Mouse (Mus musculus) embryo, embryonic 10.5 days (tissue): ENCODE results near the gene Gbx2.
A peak's percentile ranks its signal among the peaks of the same experiment; 100 is the strongest.

Source experiments
- DNase-seq: peaks from one replicate; pipeline ENCODE4 v3.0.0-alpha.2; 2015; ENCODE audit warnings: low spot score

Gbx2 gene

DNA sequence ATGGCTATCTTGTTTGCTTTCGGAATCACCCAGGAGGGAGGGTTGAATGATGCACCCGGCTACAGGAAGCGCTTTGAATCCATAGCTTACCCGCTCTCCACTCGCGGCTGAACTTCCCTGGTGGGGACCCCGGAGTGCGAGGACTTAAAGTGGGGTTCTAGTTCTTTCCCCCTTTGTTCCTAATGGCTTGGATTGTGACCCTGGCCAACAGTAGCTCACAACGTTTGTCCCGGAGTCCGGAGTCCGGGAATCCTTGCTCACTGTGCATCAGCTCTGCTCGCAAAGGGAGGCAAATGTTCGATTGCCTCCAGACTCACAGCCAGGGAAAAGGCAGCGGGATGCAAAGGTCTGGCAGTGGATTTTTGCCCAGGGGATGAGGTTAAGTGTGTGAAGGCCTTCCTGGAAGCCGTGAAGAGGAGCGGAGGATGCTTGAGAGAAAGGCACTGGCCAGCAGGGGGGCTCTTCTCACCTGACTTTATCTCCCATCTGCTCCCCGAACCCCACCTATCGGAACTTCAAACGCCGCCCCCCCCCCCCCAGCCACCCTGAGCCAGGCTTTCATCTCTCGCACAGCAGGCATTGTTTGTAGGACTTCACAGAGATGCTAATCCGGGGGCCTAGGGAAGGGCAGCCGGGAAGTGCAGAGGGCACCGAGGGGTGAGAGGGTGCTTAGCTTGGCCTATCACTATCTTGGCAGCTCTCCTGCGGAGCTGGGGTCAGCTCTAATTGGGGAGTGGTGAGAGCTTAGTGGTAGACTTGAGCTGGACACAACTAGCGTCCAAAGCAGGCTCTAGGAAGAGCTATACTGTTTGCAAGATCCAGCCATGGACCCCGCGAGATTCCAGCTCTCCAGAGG is 4.7 kb upstream of the Gbx2 start:
- DNase-seq, result peak; percentile 65

DNA sequence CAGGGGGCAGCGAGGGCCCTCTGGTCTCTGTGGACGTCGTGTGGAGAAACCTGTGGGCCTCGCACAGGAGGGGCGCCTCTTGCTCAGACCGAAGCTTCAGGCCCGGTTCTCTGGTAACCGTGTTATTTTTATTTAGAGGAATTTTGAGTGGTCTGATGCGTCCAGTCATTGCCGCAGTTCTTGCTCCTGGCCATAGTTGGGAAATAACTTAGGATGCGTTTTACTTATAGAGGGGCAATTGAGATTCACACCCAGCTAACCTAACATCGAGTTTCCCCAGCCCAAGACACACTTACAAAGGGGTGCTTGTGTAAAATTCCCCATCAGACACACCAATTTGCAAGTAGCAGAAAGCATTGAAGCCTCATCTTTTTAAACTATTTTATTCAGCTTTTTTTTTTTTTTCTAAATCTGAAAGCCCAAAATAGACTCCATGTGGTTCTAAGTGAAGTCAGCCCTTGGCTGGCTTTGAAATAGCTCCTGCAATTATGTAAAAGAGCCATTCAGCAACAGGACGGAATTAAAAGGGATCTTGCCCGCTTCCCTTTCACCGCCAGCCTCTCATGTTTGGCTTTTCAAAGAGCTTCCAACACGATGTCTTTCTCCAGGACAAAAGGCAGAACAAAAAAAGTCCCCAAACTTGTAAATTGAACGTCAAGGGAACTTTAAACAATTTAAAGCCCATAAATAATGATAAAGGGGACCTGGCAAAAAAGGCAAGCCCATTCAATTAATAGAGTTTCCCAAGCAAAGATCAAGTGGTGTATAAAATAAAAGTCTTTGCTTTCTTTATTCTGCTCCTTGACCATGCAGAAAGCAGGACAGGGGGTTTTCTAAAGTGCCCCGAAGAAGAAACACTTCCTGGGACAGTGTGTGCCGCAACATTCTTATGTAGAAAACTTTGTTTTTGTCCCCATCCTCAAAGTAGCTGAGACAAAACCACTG is 3.6 kb upstream of the Gbx2 start:
- DNase-seq, result peak; percentile 78

DNA sequence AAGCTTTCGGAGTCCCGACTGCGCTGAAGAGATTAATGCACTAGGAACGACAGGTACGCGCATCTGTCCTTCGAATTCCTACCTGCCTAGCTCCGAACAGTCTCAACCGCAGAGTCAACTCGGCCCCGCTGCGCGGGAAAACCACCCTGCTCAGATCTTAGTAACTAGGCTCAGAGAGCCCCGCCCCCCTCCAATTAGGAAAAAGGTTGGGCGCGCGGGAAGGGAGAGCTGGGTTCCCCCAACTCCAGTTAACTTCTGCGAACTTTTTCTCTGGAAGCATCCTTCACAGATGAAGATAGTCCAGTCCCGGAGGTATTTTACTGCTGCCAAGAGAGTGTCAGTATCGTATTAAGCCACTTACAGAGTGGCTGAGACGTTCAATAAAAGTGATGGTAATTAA is 2.8 kb upstream of the Gbx2 start:
- peak; percentile 69 for DNase-seq

- DNase-seq, result no peak
These were observed 2.0 kb upstream of the Gbx2 start for GRCm38 (mm10) chr1:89933028-89933427.

- peak; percentile 77 for DNase-seq
These were observed 1.6 kb upstream of the Gbx2 start for GRCm38 (mm10) chr1:89932616-89933015.

GRCm38 (mm10) chr1:89932021-89932423 is 1.0 kb upstream of the Gbx2 start:
- peak; percentile 59 for DNase-seq

DNA sequence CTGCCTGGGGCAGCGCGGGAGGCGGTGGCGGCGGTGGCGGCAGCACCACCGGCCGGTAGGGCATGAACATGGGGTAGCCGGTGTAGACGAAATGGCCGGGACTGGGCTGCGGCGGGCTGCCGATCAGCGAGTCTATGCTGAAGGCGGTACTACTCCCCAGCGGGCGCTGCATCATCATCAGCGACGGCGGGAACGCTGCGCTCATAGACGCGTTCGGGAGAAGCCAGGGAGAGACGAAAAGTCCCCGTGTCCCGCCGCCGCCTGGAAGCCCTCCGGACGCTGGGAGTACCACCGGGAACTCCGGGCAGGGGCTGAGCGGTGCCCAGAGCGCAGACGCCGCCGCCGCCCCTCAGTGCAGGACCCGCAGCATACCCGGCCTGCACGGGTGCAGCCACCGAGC is 428 bp downstream of the Gbx2 start:
- DNase-seq, result peak; percentile 62

- DNase-seq, result peak; percentile 65
These were observed 1.1 kb downstream of the Gbx2 start for GRCm38 (mm10) chr1:89929721-89930505.

DNA sequence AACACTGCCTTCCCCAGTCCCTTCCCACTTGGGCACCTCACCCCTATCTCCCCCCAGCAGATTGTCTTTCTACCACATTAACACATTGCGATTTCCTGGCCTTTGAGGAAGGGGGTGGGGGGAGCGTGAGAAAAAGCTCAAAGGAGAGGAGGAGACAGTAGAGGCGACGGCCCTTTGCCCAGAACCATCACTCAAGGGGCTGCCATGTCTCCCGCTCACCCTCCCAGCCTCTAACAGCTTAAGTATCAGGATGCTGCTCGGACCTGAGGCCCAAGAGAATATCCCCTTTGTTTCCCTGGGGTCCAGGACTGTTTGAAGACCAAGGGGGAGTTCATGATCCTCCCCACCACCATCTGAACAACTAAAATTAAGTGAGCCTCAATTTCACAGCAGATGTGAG is 1.8 kb downstream of the Gbx2 start:
- peak; percentile 65 for DNase-seq

DNA sequence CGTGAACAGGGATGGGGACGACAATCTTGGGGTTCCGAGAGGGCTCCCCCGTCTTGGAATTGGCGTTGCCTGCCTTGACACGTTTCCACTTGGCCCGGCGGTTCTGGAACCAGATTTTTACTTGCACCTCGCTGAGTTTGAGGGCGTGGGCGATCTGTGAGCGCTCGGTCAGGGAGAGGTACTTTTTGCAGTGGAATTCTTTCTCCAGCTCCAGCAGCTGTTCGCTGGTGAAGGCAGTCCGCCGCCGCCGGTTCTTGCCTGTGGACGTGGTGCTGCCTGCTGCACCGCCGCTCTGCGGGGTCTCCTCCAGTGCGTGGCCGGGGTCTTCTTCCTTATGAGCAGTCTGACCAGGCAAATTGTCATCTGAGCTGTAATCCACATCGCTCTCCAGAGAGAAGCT is 2.3 kb downstream of the Gbx2 start:
- peak; percentile 63 for DNase-seq

DNA sequence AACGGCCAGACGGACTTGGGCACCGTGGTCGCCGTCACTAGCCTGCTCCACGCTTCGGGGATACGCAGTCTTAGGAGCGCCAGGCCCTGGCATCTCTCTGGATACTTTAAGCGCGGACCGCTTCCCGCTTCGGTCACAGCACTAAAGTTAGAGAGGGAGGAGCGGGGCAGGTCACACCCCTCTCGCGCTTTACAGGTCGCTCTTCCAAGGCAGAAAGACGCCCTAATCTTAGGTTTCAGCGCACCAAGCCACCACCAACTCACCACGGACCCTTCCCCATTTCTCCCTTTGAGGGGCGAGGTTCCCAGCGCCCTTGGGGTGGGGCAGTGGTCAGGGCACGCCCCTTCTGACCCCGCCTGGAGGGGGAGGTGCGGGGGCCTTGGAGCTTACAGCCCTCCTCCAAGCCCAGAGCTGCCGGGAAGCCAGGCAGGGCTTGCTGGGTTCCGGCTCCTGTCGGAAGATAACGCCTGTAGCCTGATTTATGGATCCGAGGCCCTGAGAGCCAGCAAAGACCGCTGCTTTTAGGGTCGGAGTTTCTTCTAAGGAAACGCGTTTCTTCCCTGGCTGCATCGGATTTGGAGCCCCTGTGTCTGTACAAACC is 3.8 kb downstream of the Gbx2 start:
- peak; percentile 77 for DNase-seq

- no peak for DNase-seq
These were observed 4.4 kb downstream of the Gbx2 start for GRCm38 (mm10) chr1:89926583-89927060.

DNA sequence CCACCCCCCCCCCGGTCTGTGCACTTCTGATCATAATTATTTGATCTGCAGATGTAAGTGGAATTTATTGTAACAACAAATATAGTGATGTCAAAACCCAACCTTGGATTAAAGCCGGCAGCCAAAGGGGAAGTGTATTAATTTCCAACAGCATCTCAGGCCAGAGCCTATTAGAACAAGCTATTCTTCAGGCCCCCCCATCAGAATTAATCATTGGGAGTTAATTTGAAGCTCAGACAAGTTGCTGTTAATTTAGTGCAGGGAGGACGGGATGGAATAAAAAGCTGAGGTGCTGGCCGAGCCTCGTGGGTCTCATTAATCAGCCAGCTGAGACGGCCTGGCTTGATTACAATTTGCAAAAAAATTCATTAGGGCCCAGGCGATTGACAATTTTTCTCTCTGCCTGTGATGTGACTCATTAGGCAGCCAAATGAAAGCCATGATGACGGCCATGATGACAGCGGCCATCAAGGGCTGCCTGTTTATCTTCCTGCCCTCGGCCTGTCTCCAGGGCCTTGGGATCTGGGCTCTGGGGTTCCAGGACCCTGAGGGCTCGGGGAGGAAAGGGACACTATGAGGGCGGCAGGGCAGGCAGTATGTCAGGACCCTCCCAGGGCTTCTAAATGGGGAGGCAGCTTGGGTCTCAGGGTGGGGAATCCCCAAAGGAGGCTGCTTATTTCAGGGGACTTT is 5.3 kb downstream of the Gbx2 start:
- peak; percentile 44 for DNase-seq

GRCm38 (mm10) chr1:89923642-89924020 is 7.3 kb downstream of the Gbx2 start:
- DNase-seq, result no peak

DNA sequence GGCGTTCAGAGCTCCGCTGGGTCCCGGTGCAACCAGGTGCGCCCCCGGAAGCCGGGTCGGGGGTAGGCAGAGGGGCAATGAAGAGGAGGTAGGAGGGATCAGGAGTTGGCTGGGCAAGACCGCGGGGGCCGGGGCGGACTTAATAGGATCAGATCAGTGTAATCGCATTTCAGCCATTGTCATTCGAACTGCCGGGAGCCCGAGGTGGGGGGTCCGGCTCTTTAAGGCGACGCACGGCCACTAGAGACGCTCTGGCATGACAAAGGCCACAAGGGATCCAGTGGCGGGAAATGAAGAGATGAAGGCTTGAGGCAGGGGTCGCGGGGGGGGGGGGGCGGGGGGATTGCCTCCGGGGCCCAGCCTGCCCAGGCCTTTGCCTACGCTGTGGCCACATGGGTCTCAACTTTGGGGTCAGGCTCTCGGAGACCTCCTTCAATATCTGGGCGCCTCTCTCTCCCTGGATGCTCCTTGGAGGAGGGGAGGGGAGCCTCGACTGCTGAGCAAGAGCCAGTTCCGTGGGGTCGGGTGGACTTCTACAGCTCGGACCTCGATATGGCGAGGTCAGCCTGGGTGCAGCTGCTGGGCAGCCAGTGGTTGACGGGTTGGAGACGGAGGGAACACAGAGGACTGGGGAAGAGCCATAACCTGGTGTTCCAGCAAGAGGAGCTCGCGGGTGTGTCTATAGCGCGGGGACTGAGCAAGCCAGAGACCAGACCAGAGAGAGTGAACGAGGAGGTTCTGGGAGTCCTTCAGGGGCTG is 7.9 kb downstream of the Gbx2 start:
- DNase-seq, result peak; percentile 78

DNA sequence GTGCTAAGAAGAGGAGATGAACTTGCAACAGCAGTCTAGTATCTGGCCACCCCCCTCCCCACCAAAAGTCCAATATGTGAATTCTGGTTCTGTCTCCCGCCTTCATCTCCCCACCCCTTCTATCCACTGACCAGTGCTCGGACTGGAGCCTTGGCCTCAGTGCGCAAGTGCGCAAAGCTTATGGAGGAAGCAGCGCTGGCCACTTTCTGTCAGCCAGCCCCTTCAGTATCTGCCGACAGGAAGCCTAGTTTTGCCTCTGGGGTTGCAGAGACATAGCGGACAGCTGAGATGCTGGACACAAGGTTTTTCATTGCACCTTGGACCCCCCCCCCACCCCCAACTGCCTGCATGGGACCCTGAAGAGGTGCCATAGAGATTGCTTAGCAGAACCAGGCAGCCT is 8.7 kb downstream of the Gbx2 start:
- DNase-seq, result peak; percentile 65

DNA sequence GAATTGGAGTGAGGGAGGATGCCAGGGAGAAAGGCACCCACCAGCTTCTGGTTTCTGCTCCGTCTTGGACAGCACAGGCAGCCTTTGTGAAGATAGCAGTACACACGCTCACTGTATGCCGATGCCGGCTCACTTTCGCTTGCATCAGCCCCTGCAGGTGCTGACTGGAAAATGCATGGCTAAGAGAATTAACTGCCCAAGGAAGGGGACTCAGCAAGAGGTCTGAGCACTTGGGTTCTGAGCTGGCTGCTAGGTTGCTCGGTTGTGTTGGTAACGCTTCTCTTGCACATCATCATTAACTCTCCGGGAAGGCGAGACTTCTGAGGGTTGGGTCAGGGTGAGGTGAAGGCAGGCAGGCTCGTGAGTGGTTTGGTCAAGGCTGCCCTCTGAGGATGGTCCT is 9.2 kb downstream of the Gbx2 start:
- DNase-seq, result peak; percentile 46

DNA sequence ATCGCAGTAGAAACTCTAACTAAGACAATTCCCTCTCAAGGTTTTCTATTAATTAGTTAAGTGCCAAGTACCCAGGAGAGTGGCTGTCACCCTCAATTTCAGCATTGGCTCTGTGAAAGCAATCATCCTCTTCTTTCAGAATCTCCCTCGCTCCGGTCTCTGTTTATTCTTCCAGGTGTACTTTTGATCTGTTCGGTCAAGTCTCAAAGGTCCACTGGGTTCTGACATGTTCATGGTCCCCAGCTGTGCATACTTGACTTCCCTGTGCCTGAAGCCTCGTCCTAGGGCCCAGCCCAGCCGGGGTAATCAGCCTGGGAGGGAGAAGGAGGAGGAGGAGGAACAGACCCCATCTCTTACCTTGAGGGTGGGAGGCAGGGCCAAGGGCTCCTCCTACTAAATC is 11.8 kb downstream of the Gbx2 start:
- DNase-seq, result no peak

DNA sequence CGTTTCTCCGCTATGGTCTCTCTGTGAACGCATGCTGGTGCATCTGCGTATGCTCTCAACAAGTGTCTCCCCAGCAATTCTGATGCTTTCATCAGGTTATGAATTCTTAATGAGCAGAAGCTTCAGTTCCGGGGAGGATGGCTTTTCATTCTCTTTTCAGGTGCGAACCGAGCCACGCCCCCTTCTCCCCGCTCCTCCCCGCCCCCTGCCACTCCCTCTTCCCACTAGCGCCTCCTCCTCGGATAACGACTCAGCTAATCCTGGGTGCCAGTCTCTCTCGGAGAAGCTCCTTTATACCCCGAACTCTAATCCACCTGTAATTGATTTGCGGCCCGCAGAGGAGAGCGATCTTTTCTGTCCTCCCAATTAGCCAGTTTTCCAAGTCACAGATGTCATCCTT is 12.9 kb downstream of the Gbx2 start:
- no peak for DNase-seq

DNA sequence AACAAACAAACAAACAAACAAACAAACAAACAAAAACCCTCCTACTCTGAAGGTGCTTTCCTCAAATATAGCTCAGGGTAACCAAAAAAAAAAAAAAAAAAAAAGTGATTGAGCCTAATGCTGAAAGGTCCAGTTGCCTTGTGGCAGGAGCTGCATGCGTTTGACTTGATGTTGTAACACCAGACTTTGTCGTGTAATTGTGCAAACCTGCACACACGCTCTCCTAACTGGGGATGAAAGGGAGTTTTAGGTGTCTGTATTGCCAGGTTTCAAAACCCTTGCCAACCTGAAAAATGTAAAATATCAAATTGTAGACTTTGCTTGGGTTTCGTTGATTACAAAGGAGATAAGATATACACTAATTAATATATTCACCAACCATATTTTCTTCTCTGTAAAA is 17.4 kb downstream of the Gbx2 start:
- no peak for DNase-seq
